Mouse (Mus musculus) hindbrain, embryonic 14.5 days (tissue): ENCODE results near the gene Gjb3. TPM values are rescaled to one million over a fixed set of nuclear protein-coding genes. Genes with fewer than 3 reads are reported as not detected.

ENCODE experiments used
- ATAC-seq: fragments of 200-750 bp; cut with Nextera tagmentation; 2 replicates; pipeline ENCODE4 v1.8.0; 2017; ENCODE audit warnings: moderate number of reproducible peaks, mild to moderate bottlenecking, moderate TSS enrichment, moderate library complexity; ENCODE audit not compliant: low FRiP score
- DNase-seq: peaks from one replicate; pipeline ENCODE4 v3.0.0-alpha.2; 2015; ENCODE audit warnings: low spot score
- H3K27ac ChIP-seq: fragments of 300-500 bp; sonication (generic); 2 replicates; pipeline ENCODE4 v1.5.1; 2014; ENCODE audit warnings: mild to moderate bottlenecking, moderate library complexity
- H3K27me3 ChIP-seq: fragments of 300-500 bp; sonication (generic); 2 replicates; pipeline ENCODE4 v1.6.1; 2014; ENCODE audit warnings: mild to moderate bottlenecking, low read length, mixed read lengths; ENCODE audit not compliant: control insufficient read depth, insufficient read depth
- H3K36me3 ChIP-seq: fragments of 300-500 bp; sonication (generic); replicated peaks from 2 replicates; pipeline ENCODE4 v1.6.1; 2014; ENCODE audit not compliant: control insufficient read depth, insufficient read depth
- H3K4me1 ChIP-seq: fragments of 300-500 bp; sonication (generic); replicated peaks from 2 replicates; pipeline ENCODE4 v1.6.1; 2014; ENCODE audit warnings: antibody characterized with exemption, low read length, mixed read lengths; ENCODE audit not compliant: control insufficient read depth, insufficient read depth
- H3K4me2 ChIP-seq: fragments of 300-500 bp; sonication (generic); replicated peaks from 2 replicates; pipeline ENCODE4 v1.6.1; 2014; ENCODE audit warnings: mild to moderate bottlenecking, moderate library complexity
- H3K4me3 ChIP-seq: fragments of 300-500 bp; sonication (generic); replicated peaks from 2 replicates; pipeline ENCODE4 v1.5.1; 2014; ENCODE audit warnings: mild to moderate bottlenecking, low read length
- H3K9ac ChIP-seq: fragments of 300-500 bp; sonication (generic); 2 replicates; pipeline ENCODE4 v1.6.1; 2014
- H3K9me3 ChIP-seq: fragments of 300-500 bp; sonication (generic); 2 replicates; pipeline ENCODE4 v1.6.1; 2016; ENCODE audit warnings: low read length; ENCODE audit not compliant: control insufficient read depth
- WGBS: fragments of 180-500 bp; shearing (Covaris S2); extraction: QIAGEN DNeasy Blood & Tissue Kit; methylation state at CpG from one replicate; pipeline ENCODE4 v1.1.7; 2014; 5-methylcytosine and 5-hydroxymethylcytosine counted together
- polyA plus RNA-seq: library from polyadenylated mRNA; unstranded; fragments of >200 nt; fragmentation: Nextera tagmentation; extraction: Ambion mirVana; gene quantifications from 2 replicates; pipeline ENCODE4 v1.2.1, GENCODE M21; 2014

Gjb3 gene
- 0.17 TPM in 1 of 2 replicates, not detected in the other for polyA plus RNA-seq

GRCm38 (mm10) chr4:127330181-127331100, at the start of gene Gjb3:
Gene Gjb3 (minus strand): TSS chr4:127330844.
- Histone ChIP-seq H3K27ac (no peak within 1 kb of the TSS), H3K9me3 (no peaks in the 10 kb centered on the region), H3K4me2 (peak within 1 kb of the TSS; percentile 50), H3K9ac (no peak within 1 kb of the TSS), H3K4me3 (peak within 1 kb of the TSS; percentile 22), H3K4me1 (peaks cover 13% of the 10 kb centered on the region; the same call in 1 of the 2 replicates), H3K36me3 (no peaks in the 10 kb centered on the region), H3K27me3 (peaks cover 38% of the 10 kb centered on the region)
- ATAC-seq (peak; percentile 24; the same call in 1 of the 2 replicates), DNase-seq (no peak)
- WGBS = 2% methylated on average over 48 of the region's 49 CpGs

GRCm38 (mm10) chr4:127377344-127377743, 46.7 kb upstream of the Gjb3 start:
- Histone ChIP-seq H3K9ac (no peak overlapping the region), H3K4me2 (no peak overlapping the region), H3K4me1 (0 out of 2 replicates have a peak, but pooled peaks cover 3% of the 10 kb centered on the region), H3K27me3 (no peaks in the 10 kb centered on the region), H3K36me3 (no peaks in the 10 kb centered on the region), H3K27ac (no peak overlapping the region), H3K9me3 (no peaks in the 10 kb centered on the region), H3K4me3 (no peak overlapping the region)
- DNase-seq = no peak
- no peak for ATAC-seq
- WGBS = 36% methylated on average over 4 of the region's 4 CpGs

GRCm38 (mm10) chr4:127375541-127376177, 45.0 kb upstream of the Gjb3 start:
- Histone ChIP-seq H3K9me3 (no peaks in the 10 kb centered on the region), H3K4me3 (no peak overlapping the region), H3K4me1 (0 out of 2 replicates have a peak, but pooled peaks cover 3% of the 10 kb centered on the region), H3K27me3 (no peaks in the 10 kb centered on the region), H3K9ac (no peak overlapping the region), H3K27ac (no peak overlapping the region), H3K36me3 (no peaks in the 10 kb centered on the region), H3K4me2 (peak overlapping the region; percentile 19)
- DNase-seq (peak; percentile 56), ATAC-seq (peak; percentile 40; the same call in 1 of the 2 replicates)
- 45% methylated on average over 17 of the region's 17 CpGs for WGBS

- H3K4me2 ChIP-seq = no peak overlapping the region
- H3K4me1 ChIP-seq = 0 out of 2 replicates have a peak, but pooled peaks cover 3% of the 10 kb centered on the region
- H3K27me3 ChIP-seq = no peaks in the 10 kb centered on the region
- DNase-seq (no peak), ATAC-seq (no peak)
- no peak overlapping the region for H3K27ac ChIP-seq
- no peak overlapping the region for H3K4me3 ChIP-seq
- no peaks in the 10 kb centered on the region for H3K9me3 ChIP-seq
- H3K36me3 ChIP-seq = no peaks in the 10 kb centered on the region
- 86% methylated on average over 4 of the region's 4 CpGs for WGBS
- no peak overlapping the region for H3K9ac ChIP-seq
Measured at GRCm38 (mm10) chr4:127374645-127375044, 44.0 kb upstream of the Gjb3 start.

GRCm38 (mm10) chr4:127373491-127373890, 42.8 kb upstream of the Gjb3 start:
- H3K4me3 ChIP-seq = no peak overlapping the region
- H3K36me3 ChIP-seq = no peaks in the 10 kb centered on the region
- ATAC-seq (no peak), DNase-seq (no peak)
- H3K4me1 ChIP-seq = 0 out of 2 replicates have a peak, but pooled peaks cover 3% of the 10 kb centered on the region
- H3K9ac ChIP-seq = no peak overlapping the region
- 55% methylated on average over 8 of the region's 8 CpGs for WGBS
- H3K9me3 ChIP-seq = no peaks in the 10 kb centered on the region
- no peak overlapping the region for H3K27ac ChIP-seq
- H3K4me2 ChIP-seq = no peak overlapping the region
- no peaks in the 10 kb centered on the region for H3K27me3 ChIP-seq

GRCm38 (mm10) chr4:127371546-127371945, 40.9 kb upstream of the Gjb3 start:
- no peaks in the 10 kb centered on the region for H3K36me3 ChIP-seq
- H3K9me3 ChIP-seq = no peaks in the 10 kb centered on the region
- no peak overlapping the region for H3K27ac ChIP-seq
- no peak for DNase-seq
- no peak overlapping the region for H3K4me3 ChIP-seq
- H3K4me1 ChIP-seq = 0 out of 2 replicates have a peak, but pooled peaks cover 3% of the 10 kb centered on the region
- no peak overlapping the region for H3K9ac ChIP-seq
- H3K27me3 ChIP-seq = no peaks in the 10 kb centered on the region
- no peak overlapping the region for H3K4me2 ChIP-seq
- ATAC-seq = no peak
- 70% methylated on average over 5 of the region's 5 CpGs for WGBS

GRCm38 (mm10) chr4:127370447-127370846, 39.8 kb upstream of the Gjb3 start:
- H3K9ac ChIP-seq = no peak overlapping the region
- H3K4me2 ChIP-seq = no peak overlapping the region
- no peak overlapping the region for H3K27ac ChIP-seq
- H3K4me1 ChIP-seq = 0 out of 2 replicates have a peak, but pooled peaks cover 10% of the 10 kb centered on the region
- H3K36me3 ChIP-seq = no peaks in the 10 kb centered on the region
- H3K9me3 ChIP-seq = no peaks in the 10 kb centered on the region
- no peaks in the 10 kb centered on the region for H3K27me3 ChIP-seq
- ATAC-seq = no peak
- H3K4me3 ChIP-seq = no peak overlapping the region
- no peak for DNase-seq
- 54% methylated on average over 2 of the region's 2 CpGs for WGBS

GRCm38 (mm10) chr4:127368379-127368973, 37.8 kb upstream of the Gjb3 start:
- peak; percentile 89 for DNase-seq

GRCm38 (mm10) chr4:127365834-127366233, 35.2 kb upstream of the Gjb3 start:
- no peak overlapping the region for H3K9ac ChIP-seq
- H3K9me3 ChIP-seq = no peaks in the 10 kb centered on the region
- no peak overlapping the region for H3K4me2 ChIP-seq
- 12% methylated on average over 4 of the region's 4 CpGs for WGBS
- ATAC-seq (no peak; the same call in 1 of the 2 replicates), DNase-seq (no peak)
- H3K27me3 ChIP-seq = no peaks in the 10 kb centered on the region
- H3K27ac ChIP-seq = no peak overlapping the region
- 0 out of 2 replicates have a peak, but pooled peaks cover 7% of the 10 kb centered on the region for H3K4me1 ChIP-seq
- H3K36me3 ChIP-seq = no peaks in the 10 kb centered on the region
- no peak overlapping the region for H3K4me3 ChIP-seq

More at GRCm38 (mm10) chr4:127368379-127368973, 37.8 kb upstream of the Gjb3 start:
- Histone ChIP-seq H3K9ac (no peak overlapping the region), H3K27ac (no peak overlapping the region), H3K36me3 (no peaks in the 10 kb centered on the region), H3K27me3 (no peaks in the 10 kb centered on the region), H3K4me2 (no peak overlapping the region), H3K4me1 (0 out of 2 replicates have a peak, but pooled peaks cover 9% of the 10 kb centered on the region), H3K4me3 (no peak overlapping the region), H3K9me3 (no peaks in the 10 kb centered on the region)
- 31% methylated on average over 13 of the region's 13 CpGs for WGBS
- ATAC-seq = peak; percentile 58; the same call in 1 of the 2 replicates
